Mouse (Mus musculus) urinary bladder, adult 2 months (tissue): ENCODE data around the gene Abhd14b. TPM values are rescaled to one million over a fixed set of nuclear protein-coding genes. Genes with fewer than 3 reads are reported as not detected.
A peak's percentile ranks its signal among the peaks of the same experiment; 100 is the strongest.
"Not testable (repeated sequence)": the region's sequence is repeated elsewhere in the genome, so short reads cannot be mapped to it uniquely, and the experiment has no call there.

ENCODE experiments used
- DNase-seq: peaks from one replicate; pipeline ENCODE4 v3.0.0; 2022; ENCODE audit warnings: low spot score
- polyA plus RNA-seq: library from polyadenylated mRNA; depleted of rRNA; stranded (reverse); fragments of >200 nt; gene quantifications from 2 replicates; pipeline ENCODE4 v1.2.3, GENCODE M21; 2012; rRNA removed

Abhd14b gene
- polyA plus RNA-seq, 1 experiment = 84.4 TPM

DNA sequence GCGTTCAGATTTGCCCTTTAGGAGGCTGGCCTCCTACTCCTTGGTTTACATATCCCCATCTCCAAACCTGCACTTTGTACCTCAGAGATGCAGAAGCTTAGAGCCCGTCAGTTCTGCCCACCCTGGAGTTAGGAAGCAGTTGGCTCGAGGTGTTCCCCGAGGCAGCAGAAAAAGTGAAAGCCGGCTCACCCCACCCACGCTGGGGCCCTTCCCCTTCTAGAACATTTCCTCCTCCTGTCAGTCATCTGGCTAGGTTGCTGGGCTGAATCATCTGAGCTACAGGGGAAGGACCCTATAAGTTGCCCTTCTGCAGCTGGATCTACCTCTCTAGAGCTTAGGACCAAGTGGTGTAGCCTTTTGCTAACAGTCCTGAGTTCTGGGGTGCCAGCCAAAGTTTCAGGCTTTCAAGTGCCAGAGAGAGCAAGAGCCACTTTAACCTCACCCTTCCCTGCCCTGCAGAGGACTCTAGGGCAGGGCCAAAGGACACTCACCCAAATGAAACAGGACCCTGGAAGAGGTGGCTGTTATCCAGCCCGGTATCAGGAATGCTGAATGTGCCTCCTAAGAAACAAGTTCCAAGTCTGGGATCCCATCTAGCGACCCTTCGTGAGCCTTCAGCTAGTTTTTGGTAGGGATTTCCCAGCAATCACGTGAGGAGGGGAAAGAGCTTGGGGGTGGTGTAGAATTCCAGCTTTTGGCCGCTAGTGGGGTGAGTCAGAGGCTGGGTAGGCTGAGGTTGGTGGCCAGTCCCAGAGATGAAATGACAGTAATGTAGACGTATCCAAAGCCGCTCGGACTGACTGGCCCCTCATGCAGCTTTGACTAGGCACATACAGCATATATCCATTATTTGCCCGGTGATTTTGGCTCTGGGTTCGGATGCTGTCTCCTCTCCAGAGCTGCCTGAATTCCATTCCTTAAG is 29.0 kb downstream of the Abhd14b start:
- DNase-seq = peak; percentile 41

DNA sequence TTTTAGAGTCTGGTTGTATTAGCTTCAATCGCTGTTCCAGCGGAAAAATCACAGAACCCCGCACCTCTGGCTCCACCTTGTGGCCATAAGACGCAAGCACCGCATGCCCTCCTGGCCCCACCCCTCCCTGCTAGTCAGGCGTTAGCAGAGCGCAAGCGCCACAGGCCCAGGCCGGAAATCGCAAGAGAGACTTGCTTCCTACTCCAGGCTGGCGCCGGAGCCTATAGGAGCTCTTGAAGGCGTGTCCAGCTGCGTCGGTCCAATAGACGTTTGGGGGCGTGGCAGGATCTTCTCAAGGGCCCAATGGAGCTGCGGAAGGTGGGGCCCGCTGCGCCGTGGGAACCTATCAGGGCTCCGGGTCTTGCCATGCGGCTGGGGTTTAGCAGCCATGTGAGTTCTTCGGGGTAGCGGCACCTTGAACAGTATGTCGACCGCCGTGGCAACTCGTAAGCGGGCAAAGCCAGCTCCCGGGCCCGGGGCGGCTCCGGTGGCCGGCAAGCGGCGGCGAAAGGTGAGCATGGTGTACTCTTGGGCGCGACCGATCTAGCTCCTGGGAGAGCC is 29.7 kb downstream of the Abhd14b start, which contains the start of gene Parp3:
TSS of gene Parp3 (minus strand) at position 26 of the 561 bp plus-strand sequence.
- DNase-seq = peak; percentile 92

- DNase-seq = peak; percentile 16
These were observed 30.4 kb downstream of the Abhd14b start for GRCm38 (mm10) chr9:106477649-106478048.

- no peak for DNase-seq
These were observed 30.8 kb downstream of the Abhd14b start for GRCm38 (mm10) chr9:106478101-106478500.

- peak; percentile 16 for DNase-seq
These were observed 33.3 kb downstream of the Abhd14b start for GRCm38 (mm10) chr9:106480541-106480940.

DNA sequence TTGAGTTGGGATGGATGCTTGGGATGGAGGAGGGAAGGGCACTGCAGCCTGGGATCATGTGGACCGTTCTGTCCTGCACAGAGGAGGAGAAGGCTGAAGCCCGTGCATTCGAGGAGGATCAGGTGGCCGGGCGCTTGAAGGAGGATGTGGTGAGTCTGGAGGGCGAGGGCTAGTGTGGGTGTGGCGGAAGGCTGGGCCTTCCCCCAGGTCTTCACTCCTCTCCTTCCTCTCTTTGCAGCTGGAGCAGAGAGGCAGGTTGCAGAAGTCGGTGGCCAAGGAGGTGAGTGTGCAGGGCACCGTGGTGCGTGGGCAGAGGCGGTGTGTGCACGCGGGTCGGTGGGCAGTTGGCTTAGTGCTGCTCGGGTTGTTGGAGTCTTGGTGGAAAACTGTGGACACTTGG is 33.8 kb downstream of the Abhd14b start:
- DNase-seq = peak; percentile 17

- no peak for DNase-seq
These were observed 34.4 kb downstream of the Abhd14b start for GRCm38 (mm10) chr9:106481676-106482075.

DNA sequence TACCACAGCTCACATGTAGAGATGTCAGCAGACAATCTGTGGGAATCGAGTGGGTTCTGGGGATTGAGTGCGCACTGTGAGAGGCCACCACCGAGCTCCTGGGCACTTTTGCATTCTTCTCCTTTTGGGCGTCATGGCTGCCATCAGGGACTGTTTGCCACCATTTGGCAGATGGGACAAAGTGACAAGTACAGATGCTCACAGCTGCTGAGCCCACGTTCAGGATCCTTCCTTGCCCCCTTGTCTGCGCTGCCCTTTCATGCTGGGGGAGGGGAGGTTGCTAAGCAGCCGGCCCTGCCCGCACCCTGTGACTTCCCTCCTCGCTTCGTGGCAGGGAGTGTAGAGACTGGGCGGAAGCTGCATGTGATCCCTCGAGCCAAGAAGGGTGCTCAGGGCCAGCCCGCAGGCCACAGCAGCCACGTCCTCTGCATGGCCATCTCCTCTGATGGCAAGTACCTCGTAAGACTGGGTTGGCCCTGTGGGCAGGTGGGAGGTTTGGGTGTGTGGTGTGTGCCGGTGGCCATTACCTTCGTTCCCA is 35.4 kb downstream of the Abhd14b start:
- DNase-seq = no peak

GRCm38 (mm10) chr9:106483136-106483535 is 35.9 kb downstream of the Abhd14b start:
- no peak for DNase-seq

GRCm38 (mm10) chr9:106483606-106484005 is 36.3 kb downstream of the Abhd14b start:
- no peak for DNase-seq

DNA sequence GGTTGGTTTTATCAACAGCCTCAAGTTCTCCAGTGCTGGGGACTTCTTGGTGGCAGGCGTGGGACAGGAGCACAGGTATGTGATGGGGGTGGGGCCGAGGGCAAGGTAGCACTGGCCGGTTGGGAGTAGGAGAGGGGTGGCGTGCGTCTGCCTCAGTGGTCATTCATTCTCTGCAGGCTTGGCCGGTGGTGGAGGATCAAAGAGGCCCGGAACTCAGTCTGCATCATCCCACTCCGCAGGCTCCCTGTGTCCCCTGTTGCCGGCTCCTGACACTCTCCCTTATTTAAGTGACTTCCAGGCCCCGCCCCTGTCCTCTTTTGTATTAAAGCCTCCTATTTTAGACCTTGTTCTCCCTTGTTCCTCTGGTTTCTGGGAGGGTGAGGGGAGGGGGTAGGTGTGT is 37.8 kb downstream of the Abhd14b start:
- DNase-seq = no peak

DNA sequence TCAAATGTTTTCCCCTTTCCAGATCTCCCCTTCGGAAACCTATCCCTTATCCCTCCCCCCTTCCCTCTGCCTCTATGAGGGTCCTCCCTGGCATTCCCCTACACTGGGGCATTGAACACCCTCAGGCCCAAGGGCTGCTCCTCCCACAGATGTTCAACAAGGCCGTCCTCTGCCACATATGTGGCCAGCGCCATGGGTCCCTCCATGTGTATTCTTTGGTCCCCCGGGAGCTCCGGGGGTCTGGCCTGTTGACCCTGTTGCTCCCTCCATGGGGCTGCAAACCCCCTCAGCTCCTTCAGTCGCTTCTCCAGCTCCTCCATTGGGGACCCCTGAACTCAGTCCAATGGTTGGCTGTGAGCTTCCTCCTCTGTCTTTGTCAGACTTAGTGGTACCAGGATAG is 40.3 kb downstream of the Abhd14b start:
- not testable (repeated sequence) for DNase-seq

GRCm38 (mm10) chr9:106499667-106500066 is 52.4 kb downstream of the Abhd14b start, which contains the start of gene Iqcf1:
Iqcf1 (plus strand) TSS chr9:106499967.
- DNase-seq = no peak

GRCm38 (mm10) chr9:106501846-106502245 is 54.6 kb downstream of the Abhd14b start:
- no peak for DNase-seq

Other genes starting within 250 kb of the Abhd14b start
- 40.2 and 47.0 TPM in 2 replicates for gene Ppm1m, start 247.7 kb upstream of the Abhd14b start, polyA plus RNA-seq
- 33.1 and 35.7 TPM in 2 replicates for gene Twf2, start 244.4 kb upstream of the Abhd14b start, polyA plus RNA-seq
- gene Tlr9, start 224.9 kb upstream of the Abhd14b start, polyA plus RNA-seq = 1.8 and 2.5 TPM in 2 replicates
- gene Alas1, start 198.8 kb upstream of the Abhd14b start, polyA plus RNA-seq = 93.3 and 105 TPM in 2 replicates
- gene Poc1a, start 166.4 kb upstream of the Abhd14b start, polyA plus RNA-seq = 3.9 and 4.5 TPM in 2 replicates
- gene Dusp7, start 78.8 kb upstream of the Abhd14b start, polyA plus RNA-seq = 33.5 and 34.7 TPM in 2 replicates
- gene Rpl29, start 18.0 kb upstream of the Abhd14b start, polyA plus RNA-seq = 1,045 and 1,109 TPM in 2 replicates
- gene Acy1, start 9.1 kb upstream of the Abhd14b start, polyA plus RNA-seq = 7.8 and 10.2 TPM in 2 replicates
- 44.9 and 46.9 TPM in 2 replicates for gene Abhd14a, start 219 bp downstream of the Abhd14b start, polyA plus RNA-seq
- 42.5 and 47.9 TPM in 2 replicates for gene Pcbp4, start 5.8 kb downstream of the Abhd14b start, polyA plus RNA-seq
- 0.29 and 0.33 TPM in 2 replicates for gene Gpr62, start 18.5 kb downstream of the Abhd14b start, polyA plus RNA-seq
- 30.6 and 31.0 TPM in 2 replicates for gene Rrp9, start 28.5 kb downstream of the Abhd14b start, polyA plus RNA-seq
- gene Parp3, start 29.5 kb downstream of the Abhd14b start, polyA plus RNA-seq = 70.2 and 82.3 TPM in 2 replicates
- not detected in 2 replicates for gene Iqcf1, start 52.5 kb downstream of the Abhd14b start, polyA plus RNA-seq
- not detected in 2 replicates for gene Iqcf5, start 67.1 kb downstream of the Abhd14b start, polyA plus RNA-seq
- gene Iqcf3, start 114.2 kb downstream of the Abhd14b start, polyA plus RNA-seq = not detected in 2 replicates
- not detected in 2 replicates for gene Iqcf4, start 123.5 kb downstream of the Abhd14b start, polyA plus RNA-seq
- gene Iqcf6, start 179.1 kb downstream of the Abhd14b start, polyA plus RNA-seq = not detected in 2 replicates
- gene Grm2, start 208.6 kb downstream of the Abhd14b start, polyA plus RNA-seq = not detected in 2 replicates
- gene Tex264, start 238.5 kb downstream of the Abhd14b start, polyA plus RNA-seq = 70.3 and 76.2 TPM in 2 replicates